Mouse (Mus musculus) adrenal gland, postnatal 10 days (tissue): ENCODE results near the gene Yif1a. TPM values are rescaled to one million over a fixed set of nuclear protein-coding genes. Genes with fewer than 3 reads are reported as not detected.

Experiments used
- DNase-seq: peaks from one replicate; pipeline ENCODE4 v3.0.0; 2021; ENCODE audit warnings: mixed read lengths
- total RNA-seq, 2 experiments: library from RNA; stranded (reverse); gene quantifications; 2 replicates each; pipeline ENCODE4 v1.2.3; 2021

Yif1a gene
- total RNA-seq, 2 experiments from 2014 or later, result 88.3 to 96.8 TPM

- DNase-seq, result no peak
These were observed 27.7 kb upstream of the Yif1a start for GRCm38 (mm10) chr19:5060365-5061330.

- DNase-seq, result no peak
These were observed 26.3 kb upstream of the Yif1a start for GRCm38 (mm10) chr19:5062041-5062440.

- DNase-seq, result no peak
These were observed 25.9 kb upstream of the Yif1a start for GRCm38 (mm10) chr19:5062446-5062845.

GRCm38 (mm10) chr19:5065104-5065503 lies 23.2 kb upstream of the Yif1a start:
- DNase-seq, result no peak

- no peak for DNase-seq
These were observed 21.1 kb upstream of the Yif1a start for GRCm38 (mm10) chr19:5067040-5067799.

GRCm38 (mm10) chr19:5067867-5068569 lies 20.3 kb upstream of the Yif1a start, which contains the start of gene Cd248:
Gene Cd248, plus strand, starts transcription at chr19:5068078.
- DNase-seq, result peak; percentile 79

GRCm38 (mm10) chr19:5068570-5069234 lies 19.6 kb upstream of the Yif1a start:
- peak; percentile 48 for DNase-seq

GRCm38 (mm10) chr19:5069486-5069885 lies 18.9 kb upstream of the Yif1a start:
- DNase-seq, result no peak

- no peak for DNase-seq
These were observed 18.4 kb upstream of the Yif1a start for GRCm38 (mm10) chr19:5069978-5070377.

- no peak for DNase-seq
These were observed 17.3 kb upstream of the Yif1a start for GRCm38 (mm10) chr19:5071077-5071476.

- DNase-seq, result peak; percentile 82
These were observed 16.6 kb upstream of the Yif1a start for GRCm38 (mm10) chr19:5071545-5072369.

GRCm38 (mm10) chr19:5072389-5073019 lies 15.8 kb upstream of the Yif1a start:
- no peak for DNase-seq

- DNase-seq, result peak; percentile 70
These were observed 15.3 kb upstream of the Yif1a start for GRCm38 (mm10) chr19:5073028-5073427.

- no peak for DNase-seq
These were observed 14.8 kb upstream of the Yif1a start for GRCm38 (mm10) chr19:5073518-5073917.

GRCm38 (mm10) chr19:5079279-5079678 lies 9.1 kb upstream of the Yif1a start:
- no peak for DNase-seq

GRCm38 (mm10) chr19:5082005-5082404 lies 6.3 kb upstream of the Yif1a start:
- no peak for DNase-seq

GRCm38 (mm10) chr19:5082596-5082995 lies 5.7 kb upstream of the Yif1a start:
- no peak for DNase-seq

GRCm38 (mm10) chr19:5083961-5084833 lies 4.1 kb upstream of the Yif1a start:
- DNase-seq, result no peak

GRCm38 (mm10) chr19:5084834-5085144 lies 3.5 kb upstream of the Yif1a start:
- DNase-seq, result no peak
